Comparison of ENCODE assay signal across 8 mouse cellular contexts in genomic region chr9:95750746-95751145, GRCm38 (mm10). TPM values are rescaled to one million over a fixed set of nuclear protein-coding genes. Genes with fewer than 3 reads are reported as not detected.
DNase-seq lines count a peak whose midpoint lies in the region; ATAC-seq and TF ChIP-seq lines count a peak whose summit lies in the region.

No protein-coding gene starts in this region.

- no peak for TF ChIP-seq EP300 in heart, adult 2 months (IDR thresholded peaks at IDR 0.05; ENCODE audit: insufficient read depth, low read depth, low read length)

- no peaks in the 10 kb centered on the region for H3K4me1 ChIP-seq in heart, adult 2 months (ENCODE audit: control insufficient read depth, insufficient read depth, low read length)
- H3K4me1 ChIP-seq in liver, embryonic 15.5 days (replicated peaks): peaks cover 13% of the 10 kb centered on the region

- peak overlapping the region; percentile 88; the same call in 1 of the 2 replicates for H3K4me2 ChIP-seq in liver, embryonic 15.5 days

- no peak for DNase-seq in heart, adult 2 months
- no peak for DNase-seq in heart, postnatal 4 days
- peak; percentile 15 for DNase-seq in retina, embryonic 14.5 days (ENCODE audit: low spot score)
- DNase-seq in retina, postnatal 1 day: no peak
- DNase-seq in cerebellum, adult 18-20 months: no peak
- DNase-seq in kidney, postnatal 14 days: no peak

- no peak overlapping the region for H3K27ac ChIP-seq in heart, adult 2 months
- no peak overlapping the region for H3K27ac ChIP-seq in liver, embryonic 15.5 days (replicated peaks)

- H3K9me3 ChIP-seq in liver, embryonic 15.5 days (replicated peaks): no peaks in the 10 kb centered on the region

- TF ChIP-seq CTCF in heart, adult 2 months (IDR thresholded peaks at IDR 0.05): no peak

- peaks cover 4% of the 10 kb centered on the region; the same call in 1 of the 2 replicates for H3K79me2 ChIP-seq in heart, adult 2 months (replicated peaks; ENCODE audit: control insufficient read depth, insufficient read depth, low read length)

- 39% methylated on average over 9 of the region's 9 CpGs for WGBS in heart, adult 2 months
- 36% methylated on average over 9 of the region's 9 CpGs for WGBS in liver, embryonic 15.5 days (ENCODE audit: insufficient replicate concordance)

- peaks cover 2% of the 10 kb centered on the region; the same call in 1 of the 2 replicates for H3K27me3 ChIP-seq in heart, adult 2 months (ENCODE audit: control insufficient read depth, insufficient read depth, low read length)
- peaks cover 45% of the 10 kb centered on the region for H3K27me3 ChIP-seq in liver, embryonic 15.5 days

- intact Hi-C loops in heart, adult 2 months (cut with DNase I): loop anchor here (5.0 kb wide), 2 partner anchors 107 to 202 kb away; partner anchors contain the start of genes Atr and Xrn1

- H3K36me3 ChIP-seq in heart, adult 2 months (ENCODE audit: control insufficient read depth, insufficient read depth, low read length): no peaks in the 10 kb centered on the region; the same call in 1 of the 2 replicates
- no peaks in the 10 kb centered on the region for H3K36me3 ChIP-seq in liver, embryonic 15.5 days (replicated peaks)

- no peak overlapping the region for H3K9ac ChIP-seq in heart, adult 2 months (ENCODE audit: low read depth, low read length)
- H3K9ac ChIP-seq in liver, embryonic 15.5 days: no peak overlapping the region

- peak overlapping the region; percentile 78; the same call in 1 of the 2 replicates for H3K4me3 ChIP-seq in heart, adult 2 months
- H3K4me3 ChIP-seq in liver, embryonic 15.5 days (replicated peaks): no peak overlapping the region

- no peak for ATAC-seq in liver, embryonic 15.5 days (ENCODE audit: insufficient read depth)
- no peak for ATAC-seq in cerebellum, adult (ENCODE audit: insufficient number of reproducible peaks, low FRiP score, low TSS enrichment)

- TF ChIP-seq POLR2A in heart, adult 2 months (IDR thresholded peaks at IDR 0.05; ENCODE audit: insufficient read depth, low read depth, low read length): no peak

RNA-seq across cellular contexts. Expression of gene Trpc1, which starts 0.6 kb away (rescaled TPM):
- 1 to 10 TPM; 6.8 to 7.0 TPM for total RNA-seq in heart, adult 2 months (2021)
- 2.8 and 5.4 TPM in 2 replicates for polyA plus RNA-seq in heart, adult 2 months (2012; rRNA removed)
- 1 to 10 TPM; 8.2 to 9.5 TPM for total RNA-seq in heart, postnatal 4 days (2021)
- polyA plus RNA-seq in liver, embryonic 15.5 days (2015; fragmentation: Nextera tagmentation; extraction: Ambion mirVana): 0.46 and 0.55 TPM in 2 replicates
